ENCODE assay signal across 9 mouse cellular contexts in the genomic region with DNA sequence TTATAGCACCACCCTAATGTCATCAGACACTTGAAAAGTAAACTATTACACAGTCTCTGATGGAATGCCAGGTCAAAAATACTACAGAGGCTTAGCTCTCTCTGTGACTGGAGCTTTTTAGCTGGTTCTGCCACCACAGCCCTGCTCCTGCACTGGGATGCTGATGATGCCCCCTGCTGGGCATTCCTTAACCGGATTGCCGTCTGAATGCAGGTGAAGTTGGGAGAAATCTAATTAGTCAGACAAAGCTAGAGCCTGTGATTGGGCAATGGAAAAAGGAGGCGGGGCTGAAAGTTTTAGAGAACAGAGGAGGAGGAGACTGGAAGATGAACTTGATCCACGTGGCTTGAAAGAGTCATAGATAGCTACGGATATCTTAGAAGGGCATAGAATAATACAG. TPM values are rescaled to one million over a fixed set of nuclear protein-coding genes. Genes with fewer than 3 reads are reported as not detected.
DNase-seq lines count a peak whose midpoint lies in the region; ATAC-seq lines count a peak whose summit lies in the region.
"Had no signal": no experiment of that assay in that cellular context is flagged by ENCODE, and none has a peak within 500 bp of the region (broad histone marks: within the 10 kb centered on the region; RNA-seq: fewer than 3 reads in every experiment).

No protein-coding gene starts in this region.

- peak; percentile 51; the same call in 1 of the 2 replicates for ATAC-seq in hindbrain, embryonic 11.5 days (ENCODE audit: low FRiP score)
- ATAC-seq in hindbrain, embryonic 16.5 days = no peak
- ATAC-seq in heart, embryonic 11.5 days (replicated peaks; ENCODE audit: insufficient number of reproducible peaks, low FRiP score, low TSS enrichment) = 0 out of 2 replicates have a peak, but pooled peaks have one; percentile 14
- peak; percentile 78 for ATAC-seq in megakaryocyte-erythroid progenitor cell, adult 5-6 weeks (replicated peaks; ENCODE audit: low FRiP score, low TSS enrichment, poor library complexity, severe bottlenecking)

- no peak overlapping the region for H3K9ac ChIP-seq in hindbrain, embryonic 11.5 days (ENCODE audit: low read depth, low read length)
- no peak overlapping the region for H3K9ac ChIP-seq in hindbrain, embryonic 16.5 days (ENCODE audit: low read depth, low read length)
- H3K9ac ChIP-seq in heart, embryonic 11.5 days (ENCODE audit: low read depth, low read length) = no peak overlapping the region
- H3K9ac ChIP-seq: embryonic facial prominence, embryonic 15.5 days had no signal

- no peak overlapping the region for H3K27ac ChIP-seq in hindbrain, embryonic 11.5 days (ENCODE audit: low read depth, low read length)
- no peak overlapping the region for H3K27ac ChIP-seq in hindbrain, embryonic 16.5 days (ENCODE audit: low read depth, low read length)
- no peak overlapping the region for H3K27ac ChIP-seq in heart, embryonic 11.5 days (ENCODE audit: low read depth, low read length)
- H3K27ac ChIP-seq: embryonic facial prominence, embryonic 15.5 days had no signal

- peak; percentile 58 for DNase-seq in hindbrain, embryonic 11.5 days (ENCODE audit: low spot score)
- peak; percentile 89 for DNase-seq in ES-CJ7 (ENCODE audit: low read depth, low spot score)
- peak; percentile 34 for DNase-seq in c-Kit-positive CD71-positive TER-119-negative erythroid progenitor cells, embryonic 14.5 days (ENCODE audit: low read depth)
- DNase-seq in kidney, postnatal 25 days = peak; percentile 82 to 83
- peak; percentile 23 to 46 for DNase-seq in thymus, postnatal 10 days (ENCODE audit: low spot score in 2 of 2)

- H3K4me2 ChIP-seq in hindbrain, embryonic 11.5 days (replicated peaks; ENCODE audit: low read depth, low read length) = no peak overlapping the region
- H3K4me2 ChIP-seq in hindbrain, embryonic 16.5 days (ENCODE audit: low read length) = no peak overlapping the region
- no peak overlapping the region for H3K4me2 ChIP-seq in heart, embryonic 11.5 days
- H3K4me2 ChIP-seq: embryonic facial prominence, embryonic 15.5 days had no signal

- H3K4me1 ChIP-seq in hindbrain, embryonic 11.5 days (replicated peaks; ENCODE audit: control insufficient read depth, insufficient read depth, low read length) = no peaks in the 10 kb centered on the region
- no peaks in the 10 kb centered on the region for H3K4me1 ChIP-seq in hindbrain, embryonic 16.5 days (ENCODE audit: control insufficient read depth, insufficient read depth, low read depth, low read length)
- no peaks in the 10 kb centered on the region for H3K4me1 ChIP-seq in heart, embryonic 11.5 days (ENCODE audit: control insufficient read depth, insufficient read depth, low read length)
- H3K4me1 ChIP-seq: embryonic facial prominence, embryonic 15.5 days had no signal

- no peaks in the 10 kb centered on the region for H3K27me3 ChIP-seq in hindbrain, embryonic 11.5 days (ENCODE audit: control insufficient read depth, insufficient read depth, low read length)
- H3K27me3 ChIP-seq in hindbrain, embryonic 16.5 days (replicated peaks; ENCODE audit: control insufficient read depth, insufficient read depth, low read length) = no peaks in the 10 kb centered on the region
- no peaks in the 10 kb centered on the region for H3K27me3 ChIP-seq in heart, embryonic 11.5 days (ENCODE audit: control insufficient read depth, insufficient read depth, low read length)
- H3K27me3 ChIP-seq: embryonic facial prominence, embryonic 15.5 days had no signal

- H3K9me3 ChIP-seq in hindbrain, embryonic 11.5 days (ENCODE audit: control insufficient read depth, low read length) = no peaks in the 10 kb centered on the region
- H3K9me3 ChIP-seq in hindbrain, embryonic 16.5 days (ENCODE audit: control insufficient read depth, low read length) = no peaks in the 10 kb centered on the region
- no peaks in the 10 kb centered on the region for H3K9me3 ChIP-seq in heart, embryonic 11.5 days (replicated peaks; ENCODE audit: control insufficient read depth, low read length)
- H3K9me3 ChIP-seq: embryonic facial prominence, embryonic 15.5 days had no signal

- WGBS in hindbrain, embryonic 11.5 days = 10% methylated on average over 5 of the region's 5 CpGs
- 12% methylated on average over 5 of the region's 5 CpGs for WGBS in hindbrain, embryonic 16.5 days
- WGBS in heart, embryonic 11.5 days (ENCODE audit: insufficient replicate concordance) = 23% methylated on average over 5 of the region's 5 CpGs

- no peak overlapping the region for H3K4me3 ChIP-seq in hindbrain, embryonic 11.5 days (ENCODE audit: low read depth, low read length)
- no peak overlapping the region for H3K4me3 ChIP-seq in hindbrain, embryonic 16.5 days (ENCODE audit: low read length)
- no peak overlapping the region for H3K4me3 ChIP-seq in heart, embryonic 11.5 days (ENCODE audit: low read depth, low read length)
- H3K4me3 ChIP-seq: embryonic facial prominence, embryonic 15.5 days had no signal

- H3K36me3 ChIP-seq in hindbrain, embryonic 11.5 days (ENCODE audit: control insufficient read depth, insufficient read depth, low read length) = no peaks in the 10 kb centered on the region
- H3K36me3 ChIP-seq in hindbrain, embryonic 16.5 days (ENCODE audit: control insufficient read depth, insufficient read depth, low read length) = no peaks in the 10 kb centered on the region
- H3K36me3 ChIP-seq in heart, embryonic 11.5 days (ENCODE audit: control insufficient read depth, insufficient read depth, low read length) = no peaks in the 10 kb centered on the region
- H3K36me3 ChIP-seq: embryonic facial prominence, embryonic 15.5 days had no signal

RNA-seq across cellular contexts. Expression of a gene that starts 13.7 kb away (rescaled TPM):
- 5.9 and 6.3 TPM in 2 replicates for polyA plus RNA-seq in hindbrain, embryonic 11.5 days (2014; fragmentation: Nextera tagmentation; extraction: Ambion mirVana)
- 8.3 and 8.4 TPM in 2 replicates for polyA plus RNA-seq in hindbrain, embryonic 16.5 days (2015; fragmentation: Nextera tagmentation; extraction: Ambion mirVana)
- 0.17 and 0.45 TPM in 2 replicates for polyA plus RNA-seq in heart, embryonic 11.5 days (2014; fragmentation: Nextera tagmentation; extraction: Ambion mirVana)
- not detected in 2 replicates for total RNA-seq in megakaryocyte-erythroid progenitor cell, adult 5-6 weeks (2014; fragmentation: Nextera tagmentation)
- total RNA-seq in megakaryocyte-erythroid progenitor cell, adult 5-6 weeks (2017) = not detected in 2 replicates

RNA-seq across cellular contexts. Expression of a gene that starts 20.0 kb away (rescaled TPM):
- 2.1 and 4.4 TPM in 2 replicates for polyA plus RNA-seq in hindbrain, embryonic 11.5 days (2014; fragmentation: Nextera tagmentation; extraction: Ambion mirVana)
- polyA plus RNA-seq in hindbrain, embryonic 16.5 days (2015; fragmentation: Nextera tagmentation; extraction: Ambion mirVana) = 4.4 and 5.4 TPM in 2 replicates
- 0.44 TPM in 1 of 2 replicates, not detected in the other for polyA plus RNA-seq in heart, embryonic 11.5 days (2014; fragmentation: Nextera tagmentation; extraction: Ambion mirVana)
- total RNA-seq in megakaryocyte-erythroid progenitor cell, adult 5-6 weeks (2014; fragmentation: Nextera tagmentation) = not detected in 2 replicates
- total RNA-seq in megakaryocyte-erythroid progenitor cell, adult 5-6 weeks (2017) = not detected in 2 replicates

RNA-seq across cellular contexts. Expression of a gene that starts 41.5 kb away (rescaled TPM):
- 23.6 and 26.0 TPM in 2 replicates for polyA plus RNA-seq in hindbrain, embryonic 11.5 days (2014; fragmentation: Nextera tagmentation; extraction: Ambion mirVana)
- 9.3 and 11.6 TPM in 2 replicates for polyA plus RNA-seq in hindbrain, embryonic 16.5 days (2015; fragmentation: Nextera tagmentation; extraction: Ambion mirVana)
- 16.8 and 19.4 TPM in 2 replicates for polyA plus RNA-seq in heart, embryonic 11.5 days (2014; fragmentation: Nextera tagmentation; extraction: Ambion mirVana)
- total RNA-seq in megakaryocyte-erythroid progenitor cell, adult 5-6 weeks (2014; fragmentation: Nextera tagmentation) = 18.6 and 18.9 TPM in 2 replicates
- total RNA-seq in megakaryocyte-erythroid progenitor cell, adult 5-6 weeks (2017) = 9.7 and 13.8 TPM in 2 replicates

RNA-seq across cellular contexts. Expression of a gene that starts 43.1 kb away (rescaled TPM):
- not detected in 2 replicates for polyA plus RNA-seq in hindbrain, embryonic 11.5 days (2014; fragmentation: Nextera tagmentation; extraction: Ambion mirVana)
- polyA plus RNA-seq in hindbrain, embryonic 16.5 days (2015; fragmentation: Nextera tagmentation; extraction: Ambion mirVana) = not detected in 2 replicates
- not detected in 2 replicates for polyA plus RNA-seq in heart, embryonic 11.5 days (2014; fragmentation: Nextera tagmentation; extraction: Ambion mirVana)
- not detected in 2 replicates for total RNA-seq in megakaryocyte-erythroid progenitor cell, adult 5-6 weeks (2014; fragmentation: Nextera tagmentation)
- total RNA-seq in megakaryocyte-erythroid progenitor cell, adult 5-6 weeks (2017) = 0.23 TPM in 1 of 2 replicates, not detected in the other
- polyA plus RNA-seq: embryonic facial prominence, embryonic 15.5 days had no signal

RNA-seq across cellular contexts. Expression of a gene that starts 46.6 kb away (rescaled TPM):
- 0.36 and 0.45 TPM in 2 replicates for polyA plus RNA-seq in hindbrain, embryonic 11.5 days (2014; fragmentation: Nextera tagmentation; extraction: Ambion mirVana)
- 0.64 and 1.9 TPM in 2 replicates for polyA plus RNA-seq in hindbrain, embryonic 16.5 days (2015; fragmentation: Nextera tagmentation; extraction: Ambion mirVana)
- 0.04 and 0.61 TPM in 2 replicates for polyA plus RNA-seq in heart, embryonic 11.5 days (2014; fragmentation: Nextera tagmentation; extraction: Ambion mirVana)
- 2.7 TPM in 1 of 2 replicates, not detected in the other for total RNA-seq in megakaryocyte-erythroid progenitor cell, adult 5-6 weeks (2014; fragmentation: Nextera tagmentation)
- 0.08 and 0.47 TPM in 2 replicates for total RNA-seq in megakaryocyte-erythroid progenitor cell, adult 5-6 weeks (2017)

Comparison
In these comparisons a context has a peak if more than half of its experiments do, and no peak if none do; other contexts are left out.
1. DNase-seq: peak in every context shown above with its lines; median percentile 89 in ES-CJ7; 82 in kidney, postnatal 25 days; 58 in hindbrain, embryonic 11.5 days; 34 in thymus, postnatal 10 days; 34 in c-Kit-positive CD71-positive TER-119-negative erythroid progenitor cells, embryonic 14.5 days.